Mouse (Mus musculus): Measurements from ENCODE around the gene Rnf157. TPM values are rescaled to one million over a fixed set of nuclear protein-coding genes. Genes with fewer than 3 reads are reported as not detected.
"Not testable (repeated sequence)": the region's sequence is repeated elsewhere in the genome, so short reads cannot be mapped to it uniquely, and the experiment has no call there.

The Rnf157 gene
- polyA plus RNA-seq, 1 experiment from 2014 or later = 16.8 TPM

- ATAC-seq (ENCODE audit: insufficient read depth) (no peak), DNase-seq (no peak)
- WGBS = 30% methylated on average over 22 of the region's 22 CpGs
- no peak for TF ChIP-seq CTCF (IDR thresholded peaks at IDR 0.05; ENCODE audit: low read depth)
- Histone ChIP-seq H3K9ac (no peak overlapping the region), H3K4me1 (ENCODE audit: insufficient read depth) (peaks cover 7% of the 10 kb centered on the region; the same call in 1 of the 2 replicates), H3K27me3 (ENCODE audit: insufficient read depth, low read length) (no peaks in the 10 kb centered on the region), H3K27ac (ENCODE audit: low read depth) (no peak overlapping the region), H3K4me3 (ENCODE audit: low read depth, low read length) (no peak overlapping the region), H3K9me3 (ENCODE audit: low read depth, low read length) (no peaks in the 10 kb centered on the region), H3K36me3 (ENCODE audit: insufficient read depth) (peaks cover 6% of the 10 kb centered on the region; the same call in 1 of the 2 replicates), H3K4me2 (peak overlapping the region; percentile 35)
Measured at GRCm38 (mm10) chr11:116430723-116431427, 18.0 kb upstream of the Rnf157 start.

- TF ChIP-seq CTCF (IDR thresholded peaks at IDR 0.05; ENCODE audit: low read depth) = no peak
- H3K9ac ChIP-seq = no peak overlapping the region
- 67% methylated on average over 9 of the region's 9 CpGs for WGBS
- no peak overlapping the region for H3K4me3 ChIP-seq (ENCODE audit: low read depth, low read length)
- H3K27me3 ChIP-seq (ENCODE audit: insufficient read depth, low read length) = no peaks in the 10 kb centered on the region
- no peak for DNase-seq
- ATAC-seq (ENCODE audit: insufficient read depth) = no peak
- H3K4me2 ChIP-seq = no peak overlapping the region
- no peak overlapping the region for H3K27ac ChIP-seq (ENCODE audit: low read depth)
- H3K36me3 ChIP-seq (ENCODE audit: insufficient read depth) = no peaks in the 10 kb centered on the region
- H3K9me3 ChIP-seq (ENCODE audit: low read depth, low read length) = no peaks in the 10 kb centered on the region
- no peaks in the 10 kb centered on the region for H3K4me1 ChIP-seq (ENCODE audit: insufficient read depth)
Measured at GRCm38 (mm10) chr11:116429862-116430613, 17.2 kb upstream of the Rnf157 start.

GRCm38 (mm10) chr11:116428872-116429859 lies 16.3 kb upstream of the Rnf157 start:
- DNase-seq (no peak), ATAC-seq (ENCODE audit: insufficient read depth) (no peak)
- Histone ChIP-seq H3K36me3 (ENCODE audit: insufficient read depth) (no peaks in the 10 kb centered on the region), H3K9me3 (ENCODE audit: low read depth, low read length) (no peaks in the 10 kb centered on the region), H3K27ac (ENCODE audit: low read depth) (peak overlapping the region; percentile 26), H3K4me3 (ENCODE audit: low read depth, low read length) (no peak overlapping the region), H3K27me3 (ENCODE audit: insufficient read depth, low read length) (no peaks in the 10 kb centered on the region), H3K9ac (no peak overlapping the region; the same call in 1 of the 2 replicates), H3K4me2 (no peak overlapping the region), H3K4me1 (ENCODE audit: insufficient read depth) (no peaks in the 10 kb centered on the region)
- 31% methylated on average over 12 of the region's 13 CpGs for WGBS
- no peak for TF ChIP-seq CTCF (IDR thresholded peaks at IDR 0.05; ENCODE audit: low read depth)

- ATAC-seq (ENCODE audit: insufficient read depth) (no peak), DNase-seq (no peak)
- Histone ChIP-seq H3K4me1 (ENCODE audit: insufficient read depth) (no peaks in the 10 kb centered on the region), H3K4me2 (no peak overlapping the region), H3K9me3 (ENCODE audit: low read depth, low read length) (no peaks in the 10 kb centered on the region), H3K27me3 (ENCODE audit: insufficient read depth, low read length) (no peaks in the 10 kb centered on the region), H3K9ac (no peak overlapping the region), H3K27ac (ENCODE audit: low read depth) (no peak overlapping the region), H3K4me3 (ENCODE audit: low read depth, low read length) (no peak overlapping the region), H3K36me3 (ENCODE audit: insufficient read depth) (no peaks in the 10 kb centered on the region)
- WGBS = 59% methylated on average over 6 of the region's 6 CpGs
- no peak for TF ChIP-seq CTCF (IDR thresholded peaks at IDR 0.05; ENCODE audit: low read depth)
Measured at GRCm38 (mm10) chr11:116426852-116427575, 14.2 kb upstream of the Rnf157 start.

- not testable (repeated sequence) for H3K4me3 ChIP-seq (ENCODE audit: low read depth, low read length); H3K9ac ChIP-seq; H3K4me2 ChIP-seq; H3K36me3 ChIP-seq (ENCODE audit: insufficient read depth); ATAC-seq (ENCODE audit: insufficient read depth); DNase-seq; H3K27me3 ChIP-seq (ENCODE audit: insufficient read depth, low read length); H3K9me3 ChIP-seq (ENCODE audit: low read depth, low read length); H3K27ac ChIP-seq (ENCODE audit: low read depth); H3K4me1 ChIP-seq (ENCODE audit: insufficient read depth)
- 79% methylated on average over 11 of the region's 11 CpGs for WGBS
Measured at GRCm38 (mm10) chr11:116426328-116426727, 13.5 kb upstream of the Rnf157 start.

- Histone ChIP-seq H3K4me2 (no peak overlapping the region), H3K36me3 (ENCODE audit: insufficient read depth) (no peaks in the 10 kb centered on the region), H3K27me3 (ENCODE audit: insufficient read depth, low read length) (no peaks in the 10 kb centered on the region), H3K27ac (ENCODE audit: low read depth) (no peak overlapping the region), H3K4me1 (ENCODE audit: insufficient read depth) (no peaks in the 10 kb centered on the region), H3K9me3 (ENCODE audit: low read depth, low read length) (no peaks in the 10 kb centered on the region), H3K4me3 (ENCODE audit: low read depth, low read length) (no peak overlapping the region), H3K9ac (no peak overlapping the region)
- no peak for TF ChIP-seq CTCF (IDR thresholded peaks at IDR 0.05; ENCODE audit: low read depth)
- DNase-seq (no peak), ATAC-seq (ENCODE audit: insufficient read depth) (no peak)
- WGBS = 41% methylated on average over 8 of the region's 8 CpGs
Measured at GRCm38 (mm10) chr11:116424621-116425407, 12.0 kb upstream of the Rnf157 start.

All from lung, embryonic 14.5 days (tissue).